Mouse (Mus musculus): ENCODE data around the gene Abcc8.

- no peak for TF ChIP-seq CTCF (IDR thresholded peaks at IDR 0.05; ENCODE audit: control insufficient read depth, insufficient read depth, insufficient replicate concordance, low read depth, low read length)
- TF ChIP-seq POLR2A (IDR thresholded peaks at IDR 0.05; ENCODE audit: control insufficient read depth, low read depth, low read length), result no peak
Measured at GRCm38 (mm10) chr7:46128196-46128595, 51.6 kb downstream of the Abcc8 start.

All from testis, adult 2 months (tissue).